Mouse (Mus musculus): ENCODE results near the gene Rgs3.

DNA sequence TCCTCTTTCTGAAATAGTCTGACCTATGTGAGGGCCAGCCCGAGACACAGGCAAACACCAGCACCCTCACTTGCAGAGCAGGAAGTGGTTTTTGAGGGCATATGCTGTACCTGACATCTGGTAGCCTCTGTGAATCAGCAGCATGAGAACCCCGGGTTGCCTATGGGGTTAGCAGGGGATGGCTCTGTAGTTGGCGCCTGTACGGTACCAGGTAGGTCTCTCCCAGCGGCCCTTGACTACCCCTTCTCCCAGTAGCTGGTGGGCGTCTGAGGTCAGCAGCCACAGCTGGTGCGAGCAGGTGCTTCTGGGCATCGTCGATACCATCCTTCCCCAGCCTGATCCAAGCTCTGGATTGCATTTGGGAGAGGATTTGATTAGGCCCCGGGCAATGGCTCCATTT lies 125.6 kb downstream of the Rgs3 start:
- no peak for TF ChIP-seq CTCF (IDR thresholded peaks at IDR 0.05; ENCODE audit: low read depth, low read length)
- TF ChIP-seq POLR2A (IDR thresholded peaks at IDR 0.05; ENCODE audit: extremely low read depth, insufficient read depth, low read length), result no peak
